Mouse (Mus musculus): ENCODE data around the gene Nasp.
"Not testable (repeated sequence)": the region's sequence is repeated elsewhere in the genome, so short reads cannot be mapped to it uniquely, and the experiment has no call there.

The Nasp gene

GRCm38 (mm10) chr4:116627722-116628662, at the start of gene Nasp:
Gene Nasp (minus strand): TSS chr4:116627941.
- peak; percentile 87 to 90 for DNase-seq

- DNase-seq, result no peak
Measured at GRCm38 (mm10) chr4:116676027-116676426, 48.3 kb upstream of the Nasp start.

DNA sequence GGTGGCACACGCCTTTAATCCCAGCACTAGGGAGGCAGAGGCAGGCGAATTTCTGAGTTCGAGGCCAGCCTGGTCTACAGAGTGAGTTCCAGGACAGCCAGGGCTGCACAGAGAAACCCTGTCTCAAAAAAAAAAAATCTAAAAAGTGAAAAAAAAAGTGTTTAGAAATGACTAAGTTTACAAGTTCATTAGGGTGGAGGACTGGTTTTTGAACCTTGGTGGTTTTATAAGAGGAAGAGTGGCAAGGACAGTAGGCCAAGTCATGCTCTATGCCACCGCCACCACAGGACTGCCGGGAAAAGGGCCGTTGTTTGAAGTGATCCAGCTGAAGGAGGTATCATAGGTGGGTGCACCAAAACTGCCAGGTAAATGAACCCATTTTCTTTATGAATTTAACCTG, 47.0 kb upstream of the Nasp start:
- DNase-seq, result not testable (repeated sequence)

- DNase-seq, result peak; percentile 80 to 85
Measured at GRCm38 (mm10) chr4:116672785-116673184, 45.0 kb upstream of the Nasp start.

DNA sequence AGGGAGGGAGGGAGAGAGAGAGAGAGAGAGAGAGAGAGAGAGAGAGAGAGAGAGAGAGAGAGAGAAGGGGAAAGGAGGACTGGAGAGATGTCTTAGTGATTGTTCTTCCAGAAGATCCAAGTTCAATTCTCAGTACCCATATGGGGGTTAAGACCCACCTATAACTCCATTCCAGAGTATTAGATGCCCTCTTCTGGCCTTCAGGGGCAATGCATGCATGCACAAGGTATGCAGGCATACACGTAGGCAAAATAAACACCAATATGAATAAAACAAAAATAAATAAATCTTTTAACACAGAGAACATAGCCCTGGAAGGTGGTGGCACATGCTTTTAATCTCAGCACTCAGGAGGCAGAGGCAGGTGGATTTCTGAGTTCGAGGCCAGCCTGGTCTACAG, 41.5 kb upstream of the Nasp start:
- DNase-seq, result no peak

DNA sequence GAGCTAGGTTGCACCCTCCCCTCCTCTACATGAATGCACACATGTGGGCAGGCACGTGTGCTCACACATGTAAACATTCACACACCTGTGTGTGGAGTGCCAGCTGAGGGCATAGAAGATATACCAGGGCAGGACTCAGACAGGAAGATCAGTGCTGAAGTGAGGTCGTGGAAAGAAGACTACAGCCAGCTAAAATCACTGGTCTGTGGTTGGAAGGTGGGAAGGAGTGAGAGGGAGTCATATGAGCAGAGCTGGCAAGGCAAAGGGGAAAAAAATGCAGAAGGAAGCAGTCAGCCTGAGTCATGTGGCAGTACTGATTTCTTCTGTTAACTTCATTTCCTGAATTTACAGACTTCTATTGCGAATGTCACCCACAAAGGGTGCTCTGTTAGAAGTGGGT, 40.4 kb upstream of the Nasp start:
- DNase-seq, result peak; percentile 25 to 39

- DNase-seq, result no peak
Measured at GRCm38 (mm10) chr4:116666625-116667024, 38.9 kb upstream of the Nasp start.

DNA sequence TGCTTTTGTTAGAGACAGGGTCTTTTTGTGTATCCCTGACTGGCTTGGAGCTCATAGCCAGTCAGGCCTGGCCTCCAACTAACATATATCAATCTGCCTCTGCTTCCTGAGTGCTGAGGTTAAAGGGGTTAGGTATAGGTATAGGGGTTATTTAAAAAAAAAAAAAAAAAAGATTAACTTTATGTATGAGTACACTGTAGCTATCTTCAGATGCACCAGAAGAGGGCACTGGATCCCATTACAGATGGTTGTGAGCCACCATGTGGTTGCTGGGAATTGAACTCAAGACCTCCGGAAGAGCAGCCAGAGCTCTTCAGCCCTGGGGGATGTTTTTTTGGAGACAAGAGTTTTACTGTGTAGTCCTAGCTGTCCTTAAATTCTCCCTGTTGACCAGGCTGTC, 34.3 kb upstream of the Nasp start:
- no peak for DNase-seq

GRCm38 (mm10) chr4:116660829-116661228, 33.1 kb upstream of the Nasp start:
- DNase-seq, result no peak

GRCm38 (mm10) chr4:116659916-116660315, 32.2 kb upstream of the Nasp start:
- not testable (repeated sequence) for DNase-seq

GRCm38 (mm10) chr4:116659474-116659873, 31.7 kb upstream of the Nasp start:
- peak in 1 of 2 experiments; percentile 56 for DNase-seq

- DNase-seq, result no peak
Measured at GRCm38 (mm10) chr4:116657971-116658370, 30.2 kb upstream of the Nasp start.

- no peak for DNase-seq
Measured at GRCm38 (mm10) chr4:116655658-116656057, 27.9 kb upstream of the Nasp start.

GRCm38 (mm10) chr4:116655100-116655499, 27.4 kb upstream of the Nasp start:
- peak in 1 of 2 experiments; percentile 33 for DNase-seq

DNA sequence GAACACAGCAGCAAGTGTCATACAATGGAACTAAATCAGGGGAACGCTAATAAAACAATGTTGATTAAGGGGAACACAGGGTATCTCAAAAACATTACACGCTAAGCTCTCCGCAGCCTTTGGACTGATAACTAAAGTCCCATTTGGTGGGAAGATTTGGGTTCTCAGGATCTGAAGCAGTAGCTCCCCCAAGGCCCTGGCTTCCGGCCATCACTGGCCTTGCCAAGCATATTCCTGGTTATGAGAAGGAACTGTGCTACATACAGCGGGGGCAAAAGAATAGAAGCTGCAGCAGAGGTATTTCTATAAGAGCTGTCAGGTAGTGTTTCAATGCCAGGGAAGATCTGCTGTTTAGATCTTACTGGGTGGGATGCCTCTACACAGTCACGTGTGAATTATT, 25.5 kb upstream of the Nasp start:
- no peak for DNase-seq

DNA sequence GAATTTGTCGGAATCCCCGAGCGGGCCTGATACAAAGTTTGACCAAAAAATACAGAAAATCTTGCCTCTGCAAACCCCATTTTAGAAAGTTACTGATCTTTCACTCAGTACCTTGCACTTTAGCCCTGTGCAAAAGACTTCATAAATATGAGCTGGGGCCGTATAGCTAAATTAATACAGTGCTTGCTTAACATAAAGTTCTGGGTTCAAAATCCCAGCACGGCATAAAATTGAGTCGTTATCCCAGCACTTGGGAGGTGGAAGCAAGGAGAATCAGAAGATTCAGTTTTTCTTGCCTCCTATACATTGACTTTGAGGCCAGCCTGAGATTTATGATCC, 24.0 kb upstream of the Nasp start:
- DNase-seq, result no peak

- peak; percentile 93 for DNase-seq
Measured at GRCm38 (mm10) chr4:116650924-116651796, 23.4 kb upstream of the Nasp start, which contains the start of gene Akr1a1. Gene Akr1a1 (minus strand): TSS chr4:116651680.

DNA sequence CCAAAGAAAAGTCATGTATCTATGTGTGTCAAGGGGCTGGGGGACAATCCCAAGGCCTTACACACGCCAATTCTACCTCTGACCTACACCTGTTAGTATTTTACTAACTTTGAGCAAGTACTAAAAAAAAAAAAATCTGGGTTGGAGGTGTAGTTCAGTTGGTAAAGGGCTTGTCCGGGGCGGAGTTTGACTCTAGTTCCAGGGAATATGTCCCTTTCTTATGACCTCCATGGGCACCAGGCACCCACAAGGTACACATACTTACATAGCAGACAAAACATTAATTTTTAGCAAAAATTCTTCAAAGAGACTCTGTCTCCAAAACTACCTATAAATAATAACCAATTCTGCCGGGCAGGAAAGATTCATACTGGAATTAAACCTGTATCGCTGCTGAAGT, 22.6 kb upstream of the Nasp start:
- DNase-seq, result no peak

- DNase-seq, result no peak
Measured at GRCm38 (mm10) chr4:116649411-116649810, 21.7 kb upstream of the Nasp start.

- DNase-seq, result no peak
Measured at GRCm38 (mm10) chr4:116645624-116646023, 17.9 kb upstream of the Nasp start.

DNA sequence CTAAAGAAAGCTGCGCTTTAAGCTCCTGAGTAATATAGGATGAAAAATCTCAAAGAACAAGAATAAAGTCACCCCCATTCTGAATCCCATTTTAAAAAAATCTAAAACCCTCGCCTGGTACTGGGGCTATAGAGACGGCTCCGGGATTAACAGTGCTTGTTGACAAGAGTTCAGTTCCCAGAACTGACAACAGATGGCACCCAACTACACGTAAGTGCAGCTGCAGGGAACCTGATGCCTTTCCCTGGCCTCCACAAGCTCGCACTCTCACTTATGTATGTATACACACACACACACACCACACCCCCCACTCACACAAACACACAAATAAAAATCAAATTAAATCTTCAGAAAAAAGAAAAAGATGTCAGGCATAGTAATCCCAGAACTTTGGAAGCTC, 16.6 kb upstream of the Nasp start:
- peak in 1 of 2 experiments; percentile 42 for DNase-seq

- no peak for DNase-seq
Measured at GRCm38 (mm10) chr4:116642071-116642470, 14.3 kb upstream of the Nasp start.

GRCm38 (mm10) chr4:116638821-116639220, 11.1 kb upstream of the Nasp start:
- no peak for DNase-seq

DNA sequence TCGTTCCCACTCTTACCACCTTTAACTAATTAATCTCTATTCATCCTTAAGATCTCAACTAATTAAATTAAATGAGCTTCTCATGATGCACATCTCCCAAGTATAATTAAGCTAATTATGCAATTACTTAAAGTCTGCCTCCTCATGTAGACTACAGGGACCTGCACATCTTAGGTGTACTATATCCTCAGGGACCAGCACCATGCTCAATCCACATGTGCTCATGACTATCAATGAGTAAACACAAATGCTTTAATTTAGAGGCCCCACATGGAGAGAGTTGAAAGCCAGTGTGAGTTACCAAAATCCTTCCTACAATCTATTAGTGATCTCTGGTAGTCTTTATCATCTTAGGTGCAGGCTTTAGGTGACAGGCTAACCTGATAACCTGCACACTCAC, 7.5 kb upstream of the Nasp start:
- no peak for DNase-seq
